Mouse (Mus musculus): ENCODE data around the gene Wars.

DNA sequence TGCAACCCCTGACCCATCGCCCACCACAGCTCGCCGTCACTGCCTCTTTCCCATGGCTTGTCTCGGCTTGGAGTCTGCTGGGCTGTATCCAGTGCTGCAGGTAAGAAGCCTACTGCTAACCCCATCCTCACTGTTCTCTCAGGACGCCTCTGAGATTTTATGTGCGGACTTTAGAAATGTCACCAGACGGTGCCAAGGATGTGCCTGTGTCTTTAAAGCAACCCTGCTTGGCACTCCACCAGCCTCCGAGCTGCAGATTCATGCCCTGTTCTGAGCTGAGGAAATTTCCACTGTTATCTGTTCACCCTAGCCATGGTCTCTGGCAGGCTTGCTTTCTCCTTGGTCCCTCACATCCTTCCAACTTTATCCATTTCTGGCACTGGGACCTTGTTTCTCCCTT lies 61.1 kb downstream of the Wars start:
- TF ChIP-seq POLR2A (IDR thresholded peaks at IDR 0.05; ENCODE audit: borderline replicate concordance, extremely low read depth, insufficient read depth, insufficient read length, poor library complexity, severe bottlenecking), result no peak
- TF ChIP-seq CTCF (IDR thresholded peaks at IDR 0.05; ENCODE audit: borderline replicate concordance, extremely low read depth, insufficient read depth, insufficient read length), result no peak

Measured in brain, embryonic 14.5 days (tissue).